Mouse (Mus musculus) forebrain, embryonic 11.5 days (tissue): Measurements from ENCODE around the gene Mep1a. TPM values are rescaled to one million over a fixed set of nuclear protein-coding genes. Genes with fewer than 3 reads are reported as not detected.

Source experiments
- ATAC-seq: fragments of 200-750 bp; cut with Nextera tagmentation; replicated peaks from 2 replicates; pipeline ENCODE4 v1.8.0; 2017; ENCODE audit warnings: moderate TSS enrichment; ENCODE audit not compliant: low FRiP score
- DNase-seq: peaks from one replicate; pipeline ENCODE4 v3.0.0-alpha.2; 2017; ENCODE audit warnings: low spot score
- H3K27ac ChIP-seq: fragments of 300-500 bp; sonication (generic); 2 replicates; pipeline ENCODE4 v1.5.1; 2014; ENCODE audit warnings: low read depth, low read length
- H3K27me3 ChIP-seq: fragments of 300-500 bp; sonication (generic); 2 replicates; pipeline ENCODE4 v1.6.1; 2014; ENCODE audit warnings: mild to moderate bottlenecking, low read length, mixed read lengths; ENCODE audit not compliant: control insufficient read depth, insufficient read depth
- H3K36me3 ChIP-seq: fragments of 300-500 bp; sonication (generic); 2 replicates; pipeline ENCODE4 v1.6.1; 2014; ENCODE audit warnings: mild to moderate bottlenecking, low read length, moderate library complexity, mixed read lengths; ENCODE audit not compliant: control insufficient read depth, insufficient read depth
- H3K4me1 ChIP-seq: fragments of 300-500 bp; sonication (generic); replicated peaks from 2 replicates; pipeline ENCODE4 v1.6.1; 2014; ENCODE audit warnings: low read length, mixed read lengths; ENCODE audit not compliant: control insufficient read depth, insufficient read depth
- H3K4me2 ChIP-seq: fragments of 300-500 bp; sonication (generic); 2 replicates; pipeline ENCODE4 v1.6.1; 2014; ENCODE audit warnings: low read depth, mild to moderate bottlenecking, low read length, moderate library complexity, mixed read lengths; ENCODE audit not compliant: severe bottlenecking
- H3K4me3 ChIP-seq: fragments of 300-500 bp; sonication (generic); 2 replicates; pipeline ENCODE4 v1.5.1; 2014; ENCODE audit warnings: low read depth, low read length
- H3K9ac ChIP-seq: fragments of 300-500 bp; sonication (generic); 2 replicates; pipeline ENCODE4 v1.6.1; 2014; ENCODE audit warnings: low read length
- H3K9me3 ChIP-seq: fragments of 300-500 bp; sonication (generic); 2 replicates; pipeline ENCODE4 v1.6.1; 2016; ENCODE audit warnings: low read length, mixed read lengths; ENCODE audit not compliant: control insufficient read depth
- WGBS: fragments of 180-500 bp; shearing (Covaris S2); extraction: QIAGEN DNeasy Blood & Tissue Kit; methylation state at CpG from one replicate; pipeline ENCODE4 v1.1.7; 2014; 5-methylcytosine and 5-hydroxymethylcytosine counted together
- polyA plus RNA-seq: library from polyadenylated mRNA; unstranded; fragments of >200 nt; fragmentation: Nextera tagmentation; extraction: Ambion mirVana; gene quantifications from 2 replicates; pipeline ENCODE4 v1.2.1, GENCODE M21; 2014

Mep1a gene
- polyA plus RNA-seq, 1 experiment from 2014 or later, result not detected

GRCm38 (mm10) chr17:43470039-43470438, 32.6 kb downstream of the Mep1a start:
- Histone ChIP-seq H3K27ac (no peak overlapping the region), H3K9me3 (no peaks in the 10 kb centered on the region), H3K4me3 (no peak overlapping the region), H3K36me3 (no peaks in the 10 kb centered on the region), H3K27me3 (no peaks in the 10 kb centered on the region), H3K4me1 (no peaks in the 10 kb centered on the region), H3K4me2 (no peak overlapping the region), H3K9ac (no peak overlapping the region)
- 60% methylated on average over 3 of the region's 3 CpGs for WGBS
- DNase-seq, result no peak
- no peak for ATAC-seq

- no peak overlapping the region for H3K27ac ChIP-seq
- H3K4me2 ChIP-seq, result 0 out of 2 replicates have a peak overlapping the region, but pooled peaks have one; percentile 18
- ATAC-seq (peak; percentile 92), DNase-seq (peak; percentile 90)
- no peak overlapping the region for H3K4me3 ChIP-seq
- no peak overlapping the region; the same call in 1 of the 2 replicates for H3K9ac ChIP-seq
- no peaks in the 10 kb centered on the region for H3K27me3 ChIP-seq
- no peaks in the 10 kb centered on the region for H3K4me1 ChIP-seq
- 38% methylated on average over 19 of the region's 19 CpGs for WGBS
- no peaks in the 10 kb centered on the region for H3K9me3 ChIP-seq
- H3K36me3 ChIP-seq, result no peaks in the 10 kb centered on the region
Measured at GRCm38 (mm10) chr17:43460245-43461181, 42.1 kb downstream of the Mep1a start.

GRCm38 (mm10) chr17:43459737-43460230, 42.8 kb downstream of the Mep1a start:
- Histone ChIP-seq H3K36me3 (no peaks in the 10 kb centered on the region), H3K27me3 (no peaks in the 10 kb centered on the region), H3K4me2 (no peak overlapping the region), H3K27ac (no peak overlapping the region), H3K9ac (no peak overlapping the region), H3K4me1 (no peaks in the 10 kb centered on the region), H3K9me3 (no peaks in the 10 kb centered on the region), H3K4me3 (no peak overlapping the region)
- ATAC-seq (peak; percentile 23; the same call in 1 of the 2 replicates), DNase-seq (peak; percentile 46)
- 81% methylated on average over 12 of the region's 12 CpGs for WGBS

GRCm38 (mm10) chr17:43458598-43458997, 44.0 kb downstream of the Mep1a start:
- H3K27me3 ChIP-seq, result no peaks in the 10 kb centered on the region
- H3K36me3 ChIP-seq, result no peaks in the 10 kb centered on the region
- peak; percentile 9; the same call in 1 of the 2 replicates for ATAC-seq
- no peak overlapping the region for H3K4me2 ChIP-seq
- no peak overlapping the region for H3K4me3 ChIP-seq
- peak; percentile 84 for DNase-seq
- no peak overlapping the region for H3K9ac ChIP-seq
- H3K4me1 ChIP-seq, result no peaks in the 10 kb centered on the region
- 14% methylated on average over 9 of the region's 9 CpGs for WGBS
- H3K27ac ChIP-seq, result no peak overlapping the region
- no peaks in the 10 kb centered on the region for H3K9me3 ChIP-seq

GRCm38 (mm10) chr17:43451216-43451615, 51.4 kb downstream of the Mep1a start:
- Histone ChIP-seq H3K4me3 (no peak overlapping the region), H3K4me1 (no peaks in the 10 kb centered on the region), H3K27me3 (no peaks in the 10 kb centered on the region), H3K4me2 (no peak overlapping the region), H3K36me3 (no peaks in the 10 kb centered on the region), H3K9me3 (no peaks in the 10 kb centered on the region), H3K9ac (no peak overlapping the region), H3K27ac (no peak overlapping the region)
- ATAC-seq, result no peak
- 93% methylated on average over 1 of the region's 1 CpGs for WGBS
- DNase-seq, result no peak

GRCm38 (mm10) chr17:43434485-43434884, 68.1 kb downstream of the Mep1a start:
- Histone ChIP-seq H3K4me2 (no peak overlapping the region), H3K4me1 (no peaks in the 10 kb centered on the region), H3K4me3 (no peak overlapping the region), H3K27me3 (no peaks in the 10 kb centered on the region), H3K9ac (no peak overlapping the region), H3K27ac (no peak overlapping the region), H3K36me3 (no peaks in the 10 kb centered on the region), H3K9me3 (no peaks in the 10 kb centered on the region)
- DNase-seq (no peak), ATAC-seq (no peak)
- WGBS, result 86% methylated on average over 8 of the region's 8 CpGs

GRCm38 (mm10) chr17:43431692-43432091, 70.9 kb downstream of the Mep1a start:
- no peak for ATAC-seq
- WGBS, result 86% methylated on average over 5 of the region's 5 CpGs
- H3K4me3 ChIP-seq, result no peak overlapping the region

More at GRCm38 (mm10) chr17:43431692-43432091, 70.9 kb downstream of the Mep1a start:
- Histone ChIP-seq H3K9me3 (no peaks in the 10 kb centered on the region), H3K9ac (no peak overlapping the region), H3K27me3 (no peaks in the 10 kb centered on the region), H3K27ac (no peak overlapping the region), H3K36me3 (no peaks in the 10 kb centered on the region), H3K4me2 (no peak overlapping the region), H3K4me1 (no peaks in the 10 kb centered on the region)
- no peak for DNase-seq
